Mouse (Mus musculus) kidney, postnatal 0 days (tissue): ENCODE measurements at regions not wholly inside any gene's neighbourhood (a gene's known extent, or its start where the extent isn't known, plus 50 kb on each side); places are given as distances from the start of the nearest gene placed in this dataset.
A peak's percentile ranks its signal among the peaks of the same experiment; 100 is the strongest.

ENCODE experiments used
- ATAC-seq: fragments of 200-750 bp; cut with Nextera tagmentation; replicated peaks from 2 replicates; pipeline ENCODE4 v1.8.0; 2017; ENCODE audit warnings: low read depth, moderate number of reproducible peaks, moderate TSS enrichment, moderate library complexity; ENCODE audit not compliant: low FRiP score
- DNase-seq: peaks from one replicate; pipeline ENCODE4 v3.0.0-alpha.2; 2016; ENCODE audit warnings: low spot score
- H3K27ac ChIP-seq: fragments of 300-500 bp; sonication (generic); 2 replicates; pipeline ENCODE4 v1.5.1; 2014; ENCODE audit warnings: mild to moderate bottlenecking
- H3K27me3 ChIP-seq: fragments of 300-500 bp; sonication (generic); 2 replicates; pipeline ENCODE4 v1.6.1; 2014; ENCODE audit warnings: low read length, mixed read lengths; ENCODE audit not compliant: insufficient read depth
- H3K36me3 ChIP-seq: fragments of 300-500 bp; sonication (generic); 2 replicates; pipeline ENCODE4 v1.6.1; 2014; ENCODE audit warnings: low read length, mixed read lengths; ENCODE audit not compliant: insufficient read depth
- H3K4me1 ChIP-seq: fragments of 300-500 bp; sonication (generic); replicated peaks from 2 replicates; pipeline ENCODE4 v1.6.1; 2014; ENCODE audit warnings: antibody characterized with exemption, low read length, mixed read lengths; ENCODE audit not compliant: insufficient read depth
- H3K4me2 ChIP-seq: fragments of 300-500 bp; sonication (generic); 2 replicates; pipeline ENCODE4 v1.6.1; 2014; ENCODE audit warnings: mild to moderate bottlenecking, low read length, moderate library complexity, mixed read lengths
- H3K4me3 ChIP-seq: fragments of 300-500 bp; sonication (generic); replicated peaks from 2 replicates; pipeline ENCODE4 v1.5.1; 2014; ENCODE audit warnings: low read depth, low read length
- H3K9ac ChIP-seq: fragments of 300-500 bp; sonication (generic); 2 replicates; pipeline ENCODE4 v1.6.1; 2014; ENCODE audit warnings: low read depth, low read length
- H3K9me3 ChIP-seq: fragments of 300-500 bp; sonication (generic); replicated peaks from 2 replicates; pipeline ENCODE4 v1.6.1; 2016; ENCODE audit warnings: low read length, inconsistent platforms, mixed read lengths
- CTCF ChIP-seq: IDR thresholded peaks from 2 replicates; pipeline ENCODE4 v1.5.1; 2016; ENCODE audit warnings: antibody characterized with exemption, low read depth, mild to moderate bottlenecking, moderate library complexity
- WGBS: fragments of 180-500 bp; shearing (Covaris S2); extraction: QIAGEN DNeasy Blood & Tissue Kit; methylation state at CpG from one replicate; pipeline ENCODE4 v1.1.7; 2014; 5-methylcytosine and 5-hydroxymethylcytosine counted together

DNA sequence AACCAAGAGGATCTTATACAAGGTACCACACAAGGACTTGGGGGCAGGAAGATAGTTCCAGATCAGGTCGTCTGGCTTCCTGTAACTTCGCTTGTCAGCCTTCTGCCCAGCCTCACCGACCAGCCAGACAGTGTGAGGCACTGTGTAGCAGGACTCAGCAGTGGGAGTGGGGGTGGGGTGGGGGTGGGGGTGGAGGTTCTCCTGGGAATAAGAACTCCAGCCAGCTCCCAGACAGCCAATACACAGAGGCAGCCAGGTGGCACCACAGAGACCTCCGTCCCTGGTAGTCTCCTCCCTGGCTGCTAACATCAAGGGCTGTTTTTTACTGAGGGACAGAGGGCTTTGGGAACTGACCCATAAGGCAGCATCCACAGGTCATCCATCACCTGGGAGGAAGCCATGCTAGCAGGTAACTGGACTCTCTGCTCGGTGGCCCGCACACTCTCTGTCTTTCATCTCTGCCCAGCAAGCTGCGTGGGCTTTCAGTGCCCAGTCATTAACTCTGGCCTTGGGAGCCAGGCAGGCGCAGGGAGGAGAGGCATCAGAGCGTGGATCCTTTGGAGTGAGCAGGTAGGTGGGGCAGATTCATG lies 60.3 kb upstream of the Wnt4 start:
- no peaks in the 10 kb centered on the region for H3K9me3 ChIP-seq
- ATAC-seq (peak; percentile 81), DNase-seq (peak; percentile 87)
- no peaks in the 10 kb centered on the region for H3K36me3 ChIP-seq
- WGBS = 35% methylated on average over 9 of the region's 9 CpGs
- 0 out of 2 replicates have a peak, but pooled peaks cover 4% of the 10 kb centered on the region for H3K4me1 ChIP-seq
- no peaks in the 10 kb centered on the region for H3K27me3 ChIP-seq
- H3K27ac ChIP-seq = no peak overlapping the region
- no peak overlapping the region for H3K4me3 ChIP-seq
- H3K4me2 ChIP-seq = no peak overlapping the region
- H3K9ac ChIP-seq = 0 out of 2 replicates have a peak overlapping the region, but pooled peaks have one; percentile 9
- peak; percentile 30; the same call in 1 of the 2 replicates for TF ChIP-seq CTCF

- peaks cover 7% of the 10 kb centered on the region; the same call in 1 of the 2 replicates for H3K4me1 ChIP-seq
- no peak for TF ChIP-seq CTCF
- DNase-seq (no peak), ATAC-seq (no peak)
- WGBS = 64% methylated on average over 8 of the region's 8 CpGs
- no peaks in the 10 kb centered on the region for H3K27me3 ChIP-seq
- no peak overlapping the region for H3K4me2 ChIP-seq
- no peak overlapping the region for H3K27ac ChIP-seq
- H3K9ac ChIP-seq = no peak overlapping the region
- H3K9me3 ChIP-seq = no peaks in the 10 kb centered on the region
- H3K4me3 ChIP-seq = no peak overlapping the region
- no peaks in the 10 kb centered on the region for H3K36me3 ChIP-seq
These were observed 62.7 kb upstream of the Wnt4 start for GRCm38 (mm10) chr4:137214573-137214972.

DNA sequence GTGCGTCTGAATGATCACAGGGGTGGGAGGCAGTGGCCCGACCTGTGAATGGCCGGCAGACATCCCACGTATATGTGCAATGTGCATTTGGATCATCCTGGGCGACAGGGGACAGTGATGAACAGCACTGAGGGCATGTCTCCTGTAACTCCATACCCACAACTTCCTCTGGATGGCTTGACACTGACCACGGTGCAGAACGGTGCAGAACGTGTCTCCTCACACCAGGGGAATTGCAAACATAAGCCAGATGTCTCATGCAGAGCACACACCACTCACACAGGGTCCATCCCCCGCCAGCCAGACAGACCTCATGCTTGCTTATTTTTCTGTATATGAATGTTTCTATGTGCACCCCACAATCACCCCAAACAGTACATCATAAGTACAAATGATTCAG lies 64.4 kb upstream of the Wnt4 start:
- H3K9me3 ChIP-seq = no peaks in the 10 kb centered on the region
- H3K27me3 ChIP-seq = no peaks in the 10 kb centered on the region
- no peak for ATAC-seq
- peaks cover 7% of the 10 kb centered on the region; the same call in 1 of the 2 replicates for H3K4me1 ChIP-seq
- H3K36me3 ChIP-seq = no peaks in the 10 kb centered on the region
- H3K9ac ChIP-seq = no peak overlapping the region
- no peak for TF ChIP-seq CTCF
- no peak overlapping the region for H3K4me2 ChIP-seq
- no peak overlapping the region for H3K4me3 ChIP-seq
- DNase-seq = peak; percentile 59
- H3K27ac ChIP-seq = no peak overlapping the region
- 28% methylated on average over 9 of the region's 9 CpGs for WGBS

DNA sequence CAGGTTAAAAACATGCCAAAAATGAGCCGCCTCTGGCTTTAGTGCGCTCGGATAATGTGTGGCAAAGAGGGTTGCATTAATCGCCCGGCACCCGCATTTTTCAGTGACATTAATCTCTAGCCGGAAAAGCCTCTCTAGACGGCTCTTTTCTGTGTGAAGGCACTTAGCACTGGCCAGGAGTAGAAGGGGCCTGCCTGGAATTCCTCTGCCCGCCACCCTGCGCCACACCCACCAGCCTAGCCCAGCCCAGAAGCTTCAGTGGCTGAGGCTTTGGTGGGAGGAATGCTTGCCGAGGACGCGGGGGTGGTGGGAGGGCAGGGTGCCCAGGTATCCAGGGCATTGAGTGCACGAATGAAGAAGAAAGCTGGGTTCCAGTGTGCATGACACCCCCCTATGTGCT lies 65.2 kb upstream of the Wnt4 start:
- H3K4me2 ChIP-seq = no peak overlapping the region
- no peaks in the 10 kb centered on the region for H3K9me3 ChIP-seq
- WGBS = 27% methylated on average over 14 of the region's 14 CpGs
- peaks cover 7% of the 10 kb centered on the region; the same call in 1 of the 2 replicates for H3K4me1 ChIP-seq
- TF ChIP-seq CTCF = no peak
- H3K9ac ChIP-seq = no peak overlapping the region
- ATAC-seq (no peak; the same call in 1 of the 2 replicates), DNase-seq (peak; percentile 61)
- H3K27me3 ChIP-seq = no peaks in the 10 kb centered on the region
- no peak overlapping the region for H3K4me3 ChIP-seq
- no peaks in the 10 kb centered on the region for H3K36me3 ChIP-seq
- H3K27ac ChIP-seq = no peak overlapping the region

GRCm38 (mm10) chr4:137211288-137211687 lies 66.0 kb upstream of the Wnt4 start:
- Histone ChIP-seq H3K27me3 (no peaks in the 10 kb centered on the region), H3K9me3 (no peaks in the 10 kb centered on the region), H3K9ac (no peak overlapping the region), H3K4me1 (peaks cover 4% of the 10 kb centered on the region; the same call in 1 of the 2 replicates), H3K4me2 (no peak overlapping the region), H3K4me3 (no peak overlapping the region), H3K27ac (no peak overlapping the region), H3K36me3 (no peaks in the 10 kb centered on the region)
- WGBS = 56% methylated on average over 4 of the region's 4 CpGs
- no peak for ATAC-seq
- DNase-seq = no peak
- no peak for TF ChIP-seq CTCF

- Histone ChIP-seq H3K9me3 (no peaks in the 10 kb centered on the region), H3K4me1 (peaks cover 3% of the 10 kb centered on the region; the same call in 1 of the 2 replicates), H3K9ac (no peak overlapping the region), H3K4me2 (no peak overlapping the region), H3K4me3 (no peak overlapping the region), H3K36me3 (no peaks in the 10 kb centered on the region), H3K27me3 (no peaks in the 10 kb centered on the region), H3K27ac (no peak overlapping the region)
- 67% methylated on average over 4 of the region's 4 CpGs for WGBS
- no peak for ATAC-seq
- no peak for DNase-seq
- no peak for TF ChIP-seq CTCF
These were observed 66.8 kb upstream of the Wnt4 start for GRCm38 (mm10) chr4:137210525-137210924.

DNA sequence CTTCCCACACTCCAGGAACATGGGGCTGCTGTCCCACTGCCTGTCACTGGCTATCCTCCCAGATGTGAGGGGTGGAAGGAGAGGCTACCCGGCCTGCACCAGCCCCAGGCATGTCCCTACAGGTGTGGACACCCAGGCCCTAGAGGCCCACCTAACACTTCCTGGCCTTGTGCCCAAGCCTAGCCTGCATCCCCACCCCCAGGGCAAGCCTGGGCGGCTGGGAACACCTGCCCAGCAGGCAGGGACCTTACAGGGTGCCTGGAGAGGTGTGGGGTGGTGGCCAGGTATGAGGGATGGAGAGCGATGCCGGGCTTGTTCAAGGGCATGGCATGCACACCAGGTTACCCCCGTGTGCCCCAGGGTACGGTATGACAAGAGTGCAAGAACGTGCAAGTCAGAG lies 76.3 kb upstream of the Wnt4 start:
- Histone ChIP-seq H3K4me3 (no peak overlapping the region), H3K27ac (no peak overlapping the region), H3K27me3 (no peaks in the 10 kb centered on the region), H3K4me2 (no peak overlapping the region), H3K36me3 (no peaks in the 10 kb centered on the region), H3K9me3 (no peaks in the 10 kb centered on the region), H3K9ac (no peak overlapping the region), H3K4me1 (no peaks in the 10 kb centered on the region)
- TF ChIP-seq CTCF = no peak
- WGBS = 81% methylated on average over 7 of the region's 7 CpGs
- no peak for DNase-seq
- no peak; the same call in 1 of the 2 replicates for ATAC-seq
